Mouse (Mus musculus) embryonic facial prominence, embryonic 12.5 days (tissue): ENCODE measurements around the gene Mrrf. TPM values are rescaled to one million over a fixed set of nuclear protein-coding genes. Genes with fewer than 3 reads are reported as not detected.

Experiments used
- ATAC-seq: fragments of 200-750 bp; cut with Nextera tagmentation; 2 replicates; pipeline ENCODE4 v1.8.0; 2017; ENCODE audit not compliant: insufficient number of reproducible peaks, insufficient read depth, low FRiP score, low TSS enrichment
- H3K27ac ChIP-seq: fragments of 300-500 bp; sonication (generic); 2 replicates; pipeline ENCODE4 v1.5.1; 2016; ENCODE audit warnings: mild to moderate bottlenecking
- H3K27me3 ChIP-seq: fragments of 300-500 bp; sonication (generic); 2 replicates; pipeline ENCODE4 v1.6.1; 2016; ENCODE audit warnings: mild to moderate bottlenecking, moderate library complexity
- H3K36me3 ChIP-seq: fragments of 300-500 bp; sonication (generic); 2 replicates; pipeline ENCODE4 v1.6.1; 2016; ENCODE audit warnings: mild to moderate bottlenecking
- H3K4me1 ChIP-seq: fragments of 300-500 bp; sonication (generic); 2 replicates; pipeline ENCODE4 v1.6.1; 2016
- H3K4me2 ChIP-seq: fragments of 300-500 bp; sonication (generic); replicated peaks from 2 replicates; pipeline ENCODE4 v1.6.1; 2016; ENCODE audit warnings: mild to moderate bottlenecking, moderate library complexity
- H3K4me3 ChIP-seq: fragments of 300-500 bp; sonication (generic); 2 replicates; pipeline ENCODE4 v1.5.1; 2016; ENCODE audit warnings: mild to moderate bottlenecking
- H3K9ac ChIP-seq: fragments of 300-500 bp; sonication (generic); 2 replicates; pipeline ENCODE4 v1.6.1; 2016; ENCODE audit warnings: mild to moderate bottlenecking, moderate library complexity
- H3K9me3 ChIP-seq: fragments of 300-500 bp; sonication (generic); 2 replicates; pipeline ENCODE4 v1.6.1; 2016; ENCODE audit warnings: mild to moderate bottlenecking, moderate library complexity
- WGBS: fragments of 180-500 bp; shearing (Covaris S2); methylation state at CpG from one replicate; pipeline ENCODE4 v1.1.7; 2016; 5-methylcytosine and 5-hydroxymethylcytosine counted together
- polyA plus RNA-seq: library from polyadenylated mRNA; unstranded; fragments of >200 nt; fragmentation: Nextera tagmentation; extraction: Ambion mirVana; gene quantifications from 2 replicates; pipeline ENCODE4 v1.2.1, GENCODE M21; 2016

Gene Mrrf
- polyA plus RNA-seq, 1 experiment from 2014 or later, result 29.1 TPM

DNA sequence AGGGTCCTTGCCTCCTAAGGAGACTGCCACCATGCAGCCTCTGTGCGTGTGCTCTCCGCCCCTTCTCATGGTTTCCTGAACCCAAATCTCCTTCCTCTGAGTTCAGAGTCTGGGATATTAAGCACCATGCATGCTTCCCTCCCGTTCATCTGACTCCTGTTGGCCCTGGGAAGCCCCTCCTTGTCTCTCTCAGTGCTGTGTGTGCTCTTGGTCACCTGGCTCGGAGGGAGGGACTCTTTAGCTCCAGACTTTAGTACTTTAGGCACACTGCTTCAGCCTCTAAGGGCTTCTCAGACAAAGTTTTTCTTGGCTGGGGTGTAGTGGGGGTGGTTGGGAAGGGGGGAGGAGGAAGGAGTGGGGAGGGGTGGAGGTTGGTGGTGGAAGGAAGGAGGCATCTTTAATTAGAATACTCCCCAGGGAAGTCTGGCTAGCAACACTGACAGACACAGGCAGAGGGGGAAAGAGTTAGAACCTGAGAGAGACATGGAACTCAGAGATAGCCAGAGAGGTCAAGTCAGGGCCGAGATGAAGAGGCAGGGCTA, 81.6 kb downstream of the Mrrf start:
- Histone ChIP-seq H3K9me3 (no peaks in the 10 kb centered on the region), H3K4me1 (peaks cover 34% of the 10 kb centered on the region), H3K36me3 (no peaks in the 10 kb centered on the region), H3K4me3 (no peak overlapping the region), H3K9ac (no peak overlapping the region), H3K4me2 (no peak overlapping the region), H3K27me3 (no peaks in the 10 kb centered on the region), H3K27ac (peak overlapping the region; percentile 31)
- ATAC-seq, result no peak
- WGBS, result 41% methylated on average over 5 of the region's 5 CpGs

DNA sequence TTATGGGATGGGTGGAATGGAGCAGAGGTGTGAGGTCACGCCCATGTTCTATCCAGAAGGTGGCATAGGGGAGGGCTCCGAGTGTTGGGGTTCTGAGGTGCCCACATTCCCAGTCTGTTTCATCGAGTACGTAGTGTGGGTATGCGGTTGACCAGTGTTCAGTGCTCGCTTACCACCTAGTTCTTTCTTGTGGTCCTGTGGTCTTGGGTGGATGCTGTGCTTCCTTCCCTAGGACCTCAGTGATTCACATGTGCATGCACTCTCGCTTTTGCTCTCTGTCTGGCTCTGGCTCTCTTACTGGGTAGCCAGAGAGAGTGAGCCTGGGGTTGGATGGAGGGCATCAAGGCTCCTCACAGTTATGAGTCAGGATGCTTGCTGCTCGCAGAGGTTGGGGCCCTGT, 83.9 kb downstream of the Mrrf start:
- no peaks in the 10 kb centered on the region for H3K9me3 ChIP-seq
- no peak overlapping the region for H3K27ac ChIP-seq
- H3K27me3 ChIP-seq, result no peaks in the 10 kb centered on the region
- H3K36me3 ChIP-seq, result no peaks in the 10 kb centered on the region
- peaks cover 21% of the 10 kb centered on the region for H3K4me1 ChIP-seq
- no peak overlapping the region for H3K4me3 ChIP-seq
- no peak for ATAC-seq
- H3K9ac ChIP-seq, result no peak overlapping the region
- H3K4me2 ChIP-seq, result no peak overlapping the region
- 90% methylated on average over 8 of the region's 8 CpGs for whole genome bisulfite sequencing

DNA sequence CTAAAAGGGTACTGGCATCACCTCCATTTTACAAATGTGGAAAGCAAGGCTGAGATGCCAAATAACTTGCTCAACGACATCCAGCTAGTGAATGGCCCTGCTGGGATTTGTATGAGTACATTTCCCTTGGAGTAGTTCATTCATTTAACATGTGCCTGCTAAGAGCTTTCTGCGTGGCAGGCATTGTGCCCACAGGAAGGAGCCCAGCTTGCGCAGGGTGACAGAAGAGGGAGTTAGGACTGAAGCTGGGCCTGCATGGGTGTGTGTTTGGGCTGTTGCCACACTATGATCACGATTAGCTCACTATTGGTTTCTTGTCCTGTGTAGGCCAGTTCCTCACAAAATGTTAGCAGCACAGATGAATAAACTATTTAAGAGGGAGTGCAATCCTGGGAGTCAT, 84.7 kb downstream of the Mrrf start:
- ATAC-seq, result no peak
- peaks cover 21% of the 10 kb centered on the region for H3K4me1 ChIP-seq
- H3K4me2 ChIP-seq, result no peak overlapping the region
- H3K9ac ChIP-seq, result no peak overlapping the region
- H3K27me3 ChIP-seq, result no peaks in the 10 kb centered on the region
- no peaks in the 10 kb centered on the region for H3K9me3 ChIP-seq
- no peak overlapping the region for H3K4me3 ChIP-seq
- no peaks in the 10 kb centered on the region for H3K36me3 ChIP-seq
- WGBS, result 82% methylated on average over 4 of the region's 4 CpGs
- H3K27ac ChIP-seq, result no peak overlapping the region

DNA sequence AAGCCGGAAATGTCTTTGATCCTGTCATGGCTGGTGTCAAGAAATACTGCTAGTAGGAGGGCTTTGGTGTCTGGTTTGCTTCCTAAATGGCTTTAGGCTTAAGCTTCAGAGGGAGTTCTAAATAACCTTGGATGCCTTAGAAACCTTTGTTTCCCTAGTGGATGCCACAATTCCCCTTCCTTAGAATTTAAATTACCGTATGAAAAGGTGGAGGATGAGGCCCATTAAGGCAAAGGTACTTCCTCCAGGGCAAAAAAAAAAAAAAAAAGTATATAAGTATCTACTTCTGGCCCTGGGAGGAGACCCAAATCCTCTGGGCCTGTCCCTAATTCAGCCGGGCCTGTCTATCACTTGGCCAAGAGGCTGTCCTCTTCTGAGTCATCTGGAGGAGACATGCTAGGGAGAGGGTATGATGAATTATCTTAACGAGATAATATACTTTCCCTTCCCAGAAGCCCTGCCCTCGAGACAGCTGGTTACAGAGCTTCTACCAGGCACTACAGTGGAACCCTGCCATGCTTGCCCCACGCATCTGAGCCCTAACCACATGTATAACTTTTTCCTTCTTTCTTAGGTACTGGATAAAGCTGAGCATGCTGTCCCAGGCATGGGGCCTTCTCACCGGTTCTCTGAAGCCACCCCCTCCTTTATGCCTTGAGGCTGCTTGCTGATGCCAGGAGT, 86.1 kb downstream of the Mrrf start:
- Histone ChIP-seq H3K4me1 (peaks cover 9% of the 10 kb centered on the region), H3K27me3 (no peaks in the 10 kb centered on the region), H3K4me3 (no peak overlapping the region), H3K36me3 (no peaks in the 10 kb centered on the region), H3K4me2 (no peak overlapping the region), H3K9me3 (no peaks in the 10 kb centered on the region), H3K9ac (no peak overlapping the region), H3K27ac (no peak overlapping the region)
- no peak for ATAC-seq
- WGBS, result 58% methylated on average over 7 of the region's 7 CpGs

DNA sequence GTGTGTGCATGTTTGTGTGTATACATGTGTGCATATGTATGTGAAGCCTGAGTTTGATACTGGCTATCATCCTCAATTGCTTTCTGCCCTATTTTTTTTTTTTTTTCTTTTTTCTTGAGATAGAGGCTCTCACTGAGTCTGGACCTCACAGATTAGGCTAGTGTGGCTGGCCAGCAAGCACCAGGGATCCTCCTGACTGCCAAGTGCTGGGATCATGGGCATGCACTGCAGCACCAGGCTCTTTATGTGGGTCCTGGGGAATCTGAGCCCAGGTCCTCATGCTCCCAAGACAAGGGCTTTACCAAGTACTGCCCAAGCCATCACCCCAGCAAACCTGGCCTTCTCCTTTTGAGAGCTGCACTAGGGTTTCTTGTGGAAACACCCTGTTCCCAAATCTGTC, 87.2 kb downstream of the Mrrf start:
- Histone ChIP-seq H3K27ac (no peak overlapping the region), H3K9ac (no peak overlapping the region), H3K27me3 (no peaks in the 10 kb centered on the region), H3K4me2 (no peak overlapping the region), H3K4me3 (no peak overlapping the region), H3K9me3 (no peaks in the 10 kb centered on the region), H3K4me1 (no peaks in the 10 kb centered on the region), H3K36me3 (no peaks in the 10 kb centered on the region)
- ATAC-seq, result no peak

DNA sequence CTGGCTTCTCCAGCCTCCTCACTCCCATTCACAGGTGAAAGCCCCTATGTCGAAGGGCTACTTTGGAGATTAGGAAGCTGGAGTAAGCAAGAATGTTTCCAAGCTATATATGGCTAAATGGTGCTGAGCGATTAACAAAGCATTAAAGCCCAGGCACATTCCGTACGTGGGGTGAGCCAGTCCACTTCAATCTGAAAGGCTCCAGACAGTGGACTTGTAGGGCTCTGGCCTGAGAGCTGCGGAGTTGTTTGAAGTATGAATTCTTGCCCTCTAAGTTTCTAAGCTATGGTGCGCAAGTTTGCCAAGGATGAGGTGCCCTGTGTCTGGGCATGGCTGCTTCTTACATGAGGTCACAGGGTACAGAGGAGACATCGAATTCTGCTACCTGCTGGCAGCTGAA, 88.0 kb downstream of the Mrrf start:
- H3K9me3 ChIP-seq, result no peaks in the 10 kb centered on the region
- no peak overlapping the region for H3K27ac ChIP-seq
- ATAC-seq, result no peak
- H3K36me3 ChIP-seq, result no peaks in the 10 kb centered on the region
- 82% methylated on average over 7 of the region's 7 CpGs for WGBS
- no peak overlapping the region for H3K4me2 ChIP-seq
- peaks cover 3% of the 10 kb centered on the region for H3K27me3 ChIP-seq
- H3K4me1 ChIP-seq, result no peaks in the 10 kb centered on the region
- no peak overlapping the region for H3K9ac ChIP-seq
- H3K4me3 ChIP-seq, result no peak overlapping the region

DNA sequence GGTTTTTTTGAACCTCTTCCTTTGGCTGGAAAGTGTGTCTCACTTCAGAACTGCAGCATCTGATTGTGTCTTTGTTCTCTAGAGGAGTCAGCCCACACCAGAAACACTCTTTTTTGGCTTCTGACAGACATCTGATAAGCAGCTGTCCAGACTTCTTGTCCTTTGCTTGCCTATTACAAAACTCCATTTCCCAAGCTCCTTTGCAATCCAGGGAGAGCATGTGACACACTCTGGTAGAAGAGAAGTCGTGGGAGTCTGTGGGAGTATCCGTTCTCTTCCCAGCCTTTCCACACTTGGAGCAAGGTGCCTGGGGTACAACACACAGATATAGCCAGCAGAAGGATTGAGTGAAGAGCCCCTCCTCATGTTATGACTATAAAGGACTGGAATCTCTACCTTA, 88.4 kb downstream of the Mrrf start:
- H3K36me3 ChIP-seq, result no peaks in the 10 kb centered on the region
- H3K9ac ChIP-seq, result no peak overlapping the region
- no peaks in the 10 kb centered on the region for H3K4me1 ChIP-seq
- H3K4me2 ChIP-seq, result no peak overlapping the region
- 29% methylated on average over 2 of the region's 2 CpGs for WGBS
- no peak for ATAC-seq
- H3K4me3 ChIP-seq, result no peak overlapping the region
- H3K27me3 ChIP-seq, result peaks cover 5% of the 10 kb centered on the region
- no peak overlapping the region for H3K27ac ChIP-seq
- H3K9me3 ChIP-seq, result no peaks in the 10 kb centered on the region

DNA sequence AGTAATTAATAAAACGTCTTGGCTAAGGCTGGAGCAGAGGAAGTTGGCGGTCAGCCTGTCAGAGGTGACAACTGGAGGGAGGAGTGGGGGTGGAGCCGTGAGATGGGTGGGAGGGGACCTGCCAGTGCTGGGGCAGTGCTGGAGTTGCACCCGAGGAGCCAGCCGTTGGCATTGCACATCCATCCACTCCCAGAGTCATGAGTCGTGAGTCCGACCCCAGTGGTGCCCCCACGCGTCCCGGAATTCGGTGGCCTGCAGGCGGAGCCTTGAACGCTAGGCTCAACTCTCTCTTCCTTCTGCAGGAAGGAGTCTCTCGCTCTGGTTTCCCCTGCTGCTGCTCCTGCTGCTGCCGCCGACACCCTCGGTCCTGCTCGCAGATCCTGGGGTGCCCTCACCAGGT, 94.2 kb downstream of the Mrrf start, which contains the start of gene Ptgs1:
Gene Ptgs1, plus strand, starts transcription at position 61 of the 400 bp plus-strand sequence.
- no peaks in the 10 kb centered on the region for H3K9me3 ChIP-seq
- peak within 1 kb of the TSS; percentile 80 for H3K4me2 ChIP-seq
- H3K27me3 ChIP-seq, result peaks cover 15% of the 10 kb centered on the region
- peaks cover 14% of the 10 kb centered on the region; the same call in 1 of the 2 replicates for H3K4me1 ChIP-seq
- H3K9ac ChIP-seq, result peak within 1 kb of the TSS; percentile 22
- peak; percentile 39; the same call in 1 of the 2 replicates for ATAC-seq
- H3K4me3 ChIP-seq, result peak within 1 kb of the TSS; percentile 42
- H3K36me3 ChIP-seq, result no peaks in the 10 kb centered on the region
- H3K27ac ChIP-seq, result no peak within 1 kb of the TSS
- under 1% methylated on average over 18 of the region's 18 CpGs for WGBS

DNA sequence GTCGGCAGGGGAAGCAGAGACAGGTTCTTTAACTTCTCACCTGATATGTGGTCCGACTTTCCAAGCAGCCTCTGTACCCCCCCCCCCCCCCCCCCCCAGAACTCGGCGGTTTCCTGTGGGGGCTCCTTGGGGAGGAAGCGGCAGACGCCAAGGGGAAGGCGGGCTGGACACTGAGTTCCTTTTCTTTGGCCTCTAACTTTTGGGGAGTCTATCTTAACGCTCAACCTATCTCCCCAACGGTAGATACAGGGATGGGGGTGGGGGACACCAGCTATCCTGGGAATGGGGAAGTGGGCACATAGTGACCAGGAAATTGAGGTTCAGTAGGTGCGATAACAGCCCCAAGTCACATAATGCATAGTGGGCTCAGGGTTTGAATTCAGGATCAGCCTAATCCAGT, 94.8 kb downstream of the Mrrf start:
- Histone ChIP-seq H3K9me3 (no peaks in the 10 kb centered on the region), H3K27ac (no peak overlapping the region), H3K4me3 (peak overlapping the region; percentile 42), H3K4me2 (peak overlapping the region; percentile 80), H3K9ac (peak overlapping the region; percentile 22; the same call in 1 of the 2 replicates), H3K4me1 (peaks cover 14% of the 10 kb centered on the region; the same call in 1 of the 2 replicates), H3K27me3 (peaks cover 15% of the 10 kb centered on the region), H3K36me3 (no peaks in the 10 kb centered on the region)
- ATAC-seq, result no peak
- 31% methylated on average over 9 of the region's 10 CpGs for WGBS

DNA sequence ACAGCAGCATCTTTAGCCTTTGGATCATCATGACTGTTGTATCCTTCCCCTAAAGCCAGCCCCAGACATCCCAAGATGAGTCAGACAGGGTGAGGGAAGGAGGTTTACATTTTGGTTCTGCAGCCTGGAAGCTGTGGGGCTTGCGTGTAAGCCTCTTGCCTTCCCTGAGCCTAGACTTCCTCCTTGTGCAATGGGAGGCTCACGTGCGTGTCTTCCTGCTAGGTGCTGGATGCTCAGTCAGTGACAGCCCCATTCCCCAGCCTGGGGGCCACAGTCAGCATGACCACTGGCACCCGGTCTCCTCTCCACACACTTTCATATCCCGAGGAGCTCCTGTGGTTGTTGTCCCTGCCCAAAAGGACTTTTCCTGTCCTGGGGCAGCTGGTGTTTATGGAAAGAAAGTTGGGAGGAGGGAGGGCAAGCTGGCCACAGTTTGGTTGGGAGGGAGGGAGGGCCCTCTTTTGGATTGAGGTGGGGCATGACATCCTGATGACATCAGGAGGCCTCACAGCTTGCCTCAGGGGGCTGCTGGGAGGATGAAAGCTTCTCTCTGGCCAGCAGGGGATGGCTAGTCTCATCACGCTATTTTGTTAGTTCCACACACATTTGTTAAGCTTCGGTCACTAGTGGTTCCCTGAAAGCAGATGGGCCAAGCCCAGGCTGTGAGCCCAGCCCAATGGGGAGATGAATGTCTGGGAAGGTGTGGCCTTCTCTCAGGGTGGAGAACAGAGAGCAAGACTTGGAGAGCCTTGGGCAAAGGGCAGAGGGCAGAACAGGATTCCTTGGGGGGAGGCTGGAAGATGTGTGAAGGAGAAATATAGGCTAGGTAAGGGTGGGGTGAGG, 98.6 kb downstream of the Mrrf start:
- H3K9ac ChIP-seq, result no peak overlapping the region
- no peak for ATAC-seq

DNA sequence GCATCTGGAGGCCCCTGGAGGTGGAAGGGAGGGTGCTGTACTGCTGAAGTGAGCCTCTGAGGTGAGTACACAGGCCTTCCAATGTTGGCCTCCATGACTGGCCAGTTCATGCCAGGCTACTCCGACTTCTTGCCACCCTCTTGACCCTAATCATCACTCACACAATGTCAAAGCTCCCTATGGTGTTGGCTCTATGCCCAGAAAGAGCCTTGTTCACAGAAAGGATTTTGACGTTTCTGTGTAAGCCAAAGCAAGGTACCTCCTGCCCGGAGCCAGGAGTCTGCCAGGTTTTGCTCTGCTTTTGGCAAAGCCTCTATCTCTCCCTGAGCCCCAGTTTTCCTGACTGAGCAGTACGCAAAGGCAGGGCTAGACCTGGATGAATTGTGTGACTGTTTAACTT, 99.7 kb downstream of the Mrrf start:
- H3K27me3 ChIP-seq, result 0 out of 2 replicates have a peak, but pooled peaks cover 4% of the 10 kb centered on the region
- H3K4me2 ChIP-seq, result no peak overlapping the region
- H3K9me3 ChIP-seq, result no peaks in the 10 kb centered on the region
- ATAC-seq, result no peak
- H3K4me3 ChIP-seq, result no peak overlapping the region
- H3K9ac ChIP-seq, result no peak overlapping the region
- H3K27ac ChIP-seq, result no peak overlapping the region
- H3K4me1 ChIP-seq, result peaks cover 2% of the 10 kb centered on the region; the same call in 1 of the 2 replicates
- H3K36me3 ChIP-seq, result no peaks in the 10 kb centered on the region
- WGBS, result 62% methylated on average over 4 of the region's 4 CpGs

More for the DNA sequence above, 98.6 kb downstream of the Mrrf start:
- H3K36me3 ChIP-seq, result no peaks in the 10 kb centered on the region
- H3K27me3 ChIP-seq, result peaks cover 10% of the 10 kb centered on the region; the same call in 1 of the 2 replicates
- WGBS, result 50% methylated on average over 7 of the region's 7 CpGs
- no peak overlapping the region for H3K4me2 ChIP-seq
- H3K4me1 ChIP-seq, result peaks cover 13% of the 10 kb centered on the region; the same call in 1 of the 2 replicates
- no peaks in the 10 kb centered on the region for H3K9me3 ChIP-seq
- H3K27ac ChIP-seq, result no peak overlapping the region
- H3K4me3 ChIP-seq, result no peak overlapping the region

DNA sequence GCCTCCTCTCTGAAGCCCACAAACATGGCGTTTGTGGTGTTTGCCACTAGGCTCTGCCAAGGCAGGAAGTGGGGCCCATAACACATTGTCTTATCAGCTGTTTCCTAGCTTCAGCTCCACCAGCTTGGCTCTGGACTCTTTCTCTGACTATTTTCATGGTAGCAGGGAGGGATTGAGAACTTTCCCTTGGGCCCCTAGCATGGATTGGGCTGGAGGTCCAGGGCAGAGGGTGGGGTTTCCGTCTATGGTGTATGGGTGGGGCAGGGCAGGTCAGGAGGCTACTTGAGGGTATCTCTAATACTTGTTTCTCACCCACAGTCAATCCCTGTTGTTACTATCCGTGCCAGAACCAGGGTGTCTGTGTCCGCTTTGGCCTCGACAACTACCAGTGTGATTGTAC, 100.7 kb downstream of the Mrrf start:
- no peaks in the 10 kb centered on the region for H3K27me3 ChIP-seq
- H3K36me3 ChIP-seq, result no peaks in the 10 kb centered on the region
- no peak overlapping the region for H3K4me3 ChIP-seq
- no peaks in the 10 kb centered on the region for H3K9me3 ChIP-seq
- H3K4me1 ChIP-seq, result no peaks in the 10 kb centered on the region
- 88% methylated on average over 5 of the region's 5 CpGs for WGBS
- no peak for ATAC-seq
- no peak overlapping the region for H3K27ac ChIP-seq
- no peak overlapping the region for H3K9ac ChIP-seq
- H3K4me2 ChIP-seq, result no peak overlapping the region
